Mouse (Mus musculus) kidney, adult 8-10 months (tissue): ENCODE results near the gene Fmr1.
"Not testable (repeated sequence)": the region's sequence is repeated elsewhere in the genome, so short reads cannot be mapped to it uniquely, and the experiment has no call there.

ENCODE experiments used
- DNase-seq, 2 experiments: peaks; one replicate each; pipeline ENCODE4 v3.0.0; 2022

Gene Fmr1

DNA sequence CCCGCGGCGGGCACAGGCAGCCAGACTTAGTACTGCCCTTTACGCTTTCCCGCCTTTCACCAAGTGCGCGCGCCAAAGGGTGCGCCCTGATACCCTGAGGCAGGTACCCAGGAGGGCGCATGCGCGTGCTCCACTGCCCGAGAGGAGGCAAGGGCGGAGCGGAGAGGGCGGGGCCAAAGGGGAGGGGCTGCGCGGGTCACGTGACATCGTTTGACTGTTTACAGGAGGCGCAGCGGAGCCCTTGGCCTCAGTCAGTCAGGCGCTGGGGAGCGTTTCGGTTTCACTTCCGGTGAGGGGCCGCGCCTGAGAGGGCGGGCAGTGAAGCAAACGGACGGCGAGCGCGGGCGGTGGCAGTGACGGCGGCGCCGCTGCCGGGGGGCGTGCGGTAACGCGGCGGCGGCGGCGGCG is at the start of gene Fmr1:
Gene Fmr1 (plus strand): TSS at position 209 of the 408 bp plus-strand sequence.
- peak; percentile 97 for DNase-seq

DNA sequence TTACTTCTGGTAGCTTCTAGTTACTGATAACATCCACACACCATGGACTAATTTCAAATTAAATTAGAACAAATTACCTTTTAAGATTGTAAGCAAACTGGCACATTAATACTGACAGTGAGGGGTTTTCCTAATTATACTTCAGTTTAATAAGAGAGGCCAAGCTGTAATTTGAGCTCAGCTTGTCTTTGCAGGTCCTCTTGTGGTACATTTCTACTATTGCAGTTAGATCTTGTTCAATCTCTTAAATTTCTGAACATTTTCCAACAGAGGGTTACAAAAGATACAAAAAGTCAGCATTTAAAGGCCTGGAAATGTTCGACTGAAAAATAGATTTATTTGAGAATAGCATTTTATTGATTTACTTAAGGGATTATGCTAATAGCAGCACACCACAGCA is 36.7 kb upstream of the Fmr1 start:
- no peak for DNase-seq

DNA sequence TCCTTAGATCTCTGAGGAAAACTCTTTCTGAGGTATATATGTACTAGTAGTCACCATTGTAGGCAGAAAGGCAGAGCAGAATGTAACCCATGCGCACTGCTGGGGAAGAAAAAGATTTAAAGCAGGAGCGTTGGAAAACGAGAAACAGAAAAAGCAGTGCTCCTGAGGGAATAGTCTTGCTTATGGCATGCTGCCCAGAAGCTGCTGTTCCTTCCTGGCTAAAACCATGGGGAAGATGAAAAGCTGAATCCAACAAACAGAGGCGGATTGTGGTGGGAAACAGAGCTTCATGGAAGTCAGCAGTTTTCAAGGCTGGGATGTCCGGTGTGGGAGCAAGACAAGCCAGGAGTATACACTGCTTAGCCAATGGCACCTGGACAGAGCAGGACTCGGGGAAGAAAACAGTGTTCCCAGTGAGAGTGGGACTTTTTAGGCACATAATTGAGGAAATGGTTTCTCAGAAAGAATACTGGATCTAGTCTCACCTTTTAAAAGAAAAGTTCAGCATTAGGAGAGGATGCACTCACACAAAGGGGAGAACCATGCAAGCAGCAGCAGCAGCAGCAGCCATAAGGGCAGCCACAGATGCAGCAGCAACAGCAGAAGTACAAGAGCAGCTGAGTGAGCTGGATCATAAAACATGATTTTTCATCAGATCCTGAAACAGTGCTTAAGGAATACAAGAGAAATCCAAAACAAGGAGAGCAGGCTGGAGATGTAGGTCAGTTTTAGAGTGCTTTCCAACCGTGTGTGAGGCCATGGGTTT is 33.0 kb upstream of the Fmr1 start:
- no peak for DNase-seq

DNA sequence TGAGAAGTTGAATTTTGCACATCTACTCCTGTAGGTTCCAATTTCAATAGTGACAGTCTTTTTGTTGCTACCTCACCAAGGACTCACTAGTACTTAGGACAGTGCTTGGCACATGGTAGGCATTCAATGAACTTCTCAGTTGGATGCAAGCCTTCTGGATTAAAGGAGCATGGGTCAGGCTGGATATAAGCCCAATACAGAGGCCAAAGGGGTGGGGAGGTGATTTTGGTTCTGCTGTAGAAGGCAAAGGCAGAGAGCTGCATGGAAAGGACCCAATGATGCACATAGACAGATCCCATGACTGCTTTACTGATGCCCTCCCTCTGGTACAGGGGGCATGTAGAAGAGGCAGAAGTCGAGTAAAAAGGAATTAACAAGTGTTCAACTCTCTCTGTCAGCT is 833 bp upstream of the Fmr1 start:
- DNase-seq = no peak

DNA sequence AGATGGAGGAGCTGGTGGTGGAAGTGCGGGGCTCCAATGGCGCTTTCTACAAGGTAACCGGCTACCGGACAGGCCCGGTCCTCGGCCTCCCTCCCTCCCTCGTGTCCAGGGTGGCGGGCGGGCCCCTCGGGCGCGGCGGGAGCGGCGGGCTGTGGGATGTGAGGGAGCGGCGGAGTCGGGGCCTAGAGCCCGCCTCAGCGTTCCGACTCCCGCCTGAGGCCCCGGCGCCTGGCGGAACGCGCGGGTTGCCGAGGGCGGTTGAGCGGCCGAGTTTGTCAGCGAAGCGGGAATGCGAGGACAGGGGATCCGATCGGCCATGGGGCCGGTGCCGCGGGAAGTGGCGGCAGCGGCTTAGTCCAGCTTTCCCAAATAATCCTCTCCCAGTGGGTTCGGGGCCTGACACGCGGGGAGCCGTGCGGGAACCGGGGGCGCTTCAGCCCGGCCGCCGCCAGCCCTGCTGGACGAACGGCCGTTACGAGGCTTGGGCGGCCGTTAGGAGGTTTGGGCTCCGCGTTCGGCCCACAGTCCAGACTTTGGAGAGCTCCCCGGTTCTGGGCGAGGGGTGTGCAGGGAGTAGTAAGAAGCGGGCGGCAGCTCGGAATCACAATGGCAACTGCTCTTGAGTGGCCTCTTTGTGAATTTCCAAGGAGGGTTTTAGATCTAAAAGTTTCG is 610 bp downstream of the Fmr1 start:
- DNase-seq = peak in 1 of 2 experiments; percentile 14

DNA sequence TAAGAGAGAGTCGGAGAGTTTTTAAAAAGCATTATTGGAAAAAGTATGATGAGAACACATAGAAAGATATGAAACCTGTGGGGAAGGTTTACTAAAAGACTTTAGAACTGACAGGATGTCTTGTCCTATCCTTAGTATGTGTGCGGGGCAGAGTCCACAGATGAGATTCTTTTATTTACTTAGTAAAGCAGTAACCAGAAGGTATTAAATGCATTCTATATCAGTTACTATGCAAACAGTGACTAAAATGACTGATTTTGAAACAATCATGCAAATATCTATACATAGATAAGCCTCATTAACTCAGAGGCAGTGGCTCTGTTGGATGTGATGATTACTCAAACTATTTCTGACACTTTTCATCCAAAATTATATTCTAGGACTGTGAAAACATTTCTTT is 6.4 kb downstream of the Fmr1 start:
- DNase-seq = no peak

DNA sequence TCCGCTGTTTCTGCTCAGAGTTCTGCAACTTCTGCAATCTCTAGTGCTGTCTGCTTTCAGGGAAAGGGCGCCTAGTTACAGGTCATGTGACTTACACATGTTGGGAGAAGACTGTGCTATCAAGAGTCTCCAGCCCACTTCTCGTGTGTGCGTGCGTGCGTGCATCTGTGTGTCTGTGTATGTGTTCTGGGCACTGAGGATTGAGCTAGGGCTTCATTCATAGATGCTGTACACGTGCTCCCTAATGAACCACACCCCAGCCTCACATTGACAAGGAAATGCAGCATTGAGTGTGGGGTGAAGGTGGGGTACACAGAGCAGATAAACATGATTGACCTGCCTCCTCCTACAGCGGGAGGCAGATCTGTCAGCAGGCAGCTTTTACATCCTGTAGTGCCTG is 13.6 kb downstream of the Fmr1 start:
- DNase-seq = not testable (repeated sequence)

DNA sequence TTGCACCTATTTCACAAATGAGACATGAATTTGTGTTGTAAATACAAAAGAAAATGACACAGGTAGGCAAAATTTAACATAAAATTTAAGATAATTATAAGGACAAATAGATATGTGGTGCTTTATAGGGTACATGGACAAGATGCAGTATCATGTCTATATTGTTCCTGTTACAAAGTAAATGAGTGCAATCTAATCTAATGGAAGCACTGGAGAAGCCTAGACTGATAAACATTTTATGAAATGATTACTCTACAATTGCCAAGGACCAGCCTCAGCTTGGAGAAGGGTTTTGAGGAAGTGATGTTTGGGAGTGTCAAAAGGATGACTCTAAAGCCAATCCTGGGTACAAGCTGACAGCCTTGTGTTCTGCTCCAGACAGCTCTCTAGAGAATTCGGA is 58.6 kb downstream of the Fmr1 start:
- DNase-seq = no peak

DNA sequence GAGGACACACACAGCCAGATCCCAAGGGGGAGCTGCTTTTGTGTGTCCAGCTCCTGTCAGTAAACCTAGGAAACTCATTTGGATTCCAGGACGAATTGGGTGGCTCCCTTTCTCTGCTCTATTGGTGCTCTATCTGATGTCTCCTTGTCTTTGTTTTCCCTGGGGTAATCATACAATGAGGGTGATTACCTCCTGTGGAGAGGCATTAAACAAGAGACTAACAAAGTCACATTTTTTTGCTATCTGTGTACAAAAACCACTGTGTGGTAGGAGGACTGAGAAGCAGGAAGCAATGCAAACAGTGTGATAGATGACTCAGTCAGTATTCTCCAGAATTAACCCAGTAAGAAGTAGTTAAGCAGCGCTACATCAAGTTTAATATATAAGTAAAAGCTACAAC is 61.7 kb downstream of the Fmr1 start:
- DNase-seq = no peak

DNA sequence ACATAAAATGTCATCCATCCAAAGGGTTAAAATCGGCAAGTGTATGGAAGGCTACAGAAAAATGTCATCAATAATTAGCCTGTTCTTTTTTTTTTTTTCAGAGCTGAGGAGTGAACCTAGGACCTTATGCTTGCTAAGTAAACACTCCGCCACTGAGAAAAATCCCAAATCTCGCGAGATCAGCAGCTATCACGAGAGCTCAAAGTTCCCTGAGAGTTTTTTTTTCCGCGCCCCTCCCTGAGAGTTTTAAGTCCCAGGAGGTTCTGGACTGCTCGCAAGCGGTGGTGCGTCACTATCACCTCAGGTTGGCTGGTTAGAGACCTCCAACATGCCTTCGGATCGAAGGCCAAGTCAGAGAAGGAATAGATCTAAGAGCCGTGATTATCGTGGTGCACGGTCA is 83.3 kb downstream of the Fmr1 start, which contains the start of gene Fmr1nb:
Gene Fmr1nb (plus strand): TSS at position 234 of the 400 bp plus-strand sequence.
- no peak for DNase-seq
